ENCODE assay signal across 8 mouse cellular contexts in genomic region chr4:141011556-141012328, GRCm38 (mm10). TPM values are rescaled to one million over a fixed set of nuclear protein-coding genes. Genes with fewer than 3 reads are reported as not detected.
DNase-seq lines count a peak whose midpoint lies in the region; ATAC-seq and TF ChIP-seq lines count a peak whose summit lies in the region.

No protein-coding gene starts in this region.

- H3K36me3 ChIP-seq in embryonic facial prominence, embryonic 14.5 days (ENCODE audit: control insufficient read depth, insufficient read depth, low read length): peaks cover 54% of the 10 kb centered on the region
- peaks cover 4% of the 10 kb centered on the region; the same call in 1 of the 2 replicates for H3K36me3 ChIP-seq in heart, postnatal 0 days (replicated peaks; ENCODE audit: control insufficient read depth, insufficient read depth, low read length)
- peaks cover 4% of the 10 kb centered on the region; the same call in 1 of the 2 replicates for H3K36me3 ChIP-seq in liver, postnatal 0 days (replicated peaks; ENCODE audit: insufficient read depth, low read length)
- H3K36me3 ChIP-seq in small intestine, adult 2 months (ENCODE audit: control insufficient read depth, insufficient read depth, low read length): no peaks in the 10 kb centered on the region

- no peaks in the 10 kb centered on the region for H3K9me3 ChIP-seq in embryonic facial prominence, embryonic 14.5 days (ENCODE audit: control insufficient read depth, low read length)
- no peaks in the 10 kb centered on the region for H3K9me3 ChIP-seq in heart, postnatal 0 days (replicated peaks; ENCODE audit: control insufficient read depth, low read length)
- no peaks in the 10 kb centered on the region for H3K9me3 ChIP-seq in liver, postnatal 0 days (ENCODE audit: low read length)

- peaks cover 21% of the 10 kb centered on the region for H3K4me1 ChIP-seq in embryonic facial prominence, embryonic 14.5 days (ENCODE audit: control insufficient read depth, insufficient read depth, low read length)
- H3K4me1 ChIP-seq in heart, postnatal 0 days (ENCODE audit: control insufficient read depth, insufficient read depth): peaks cover 8% of the 10 kb centered on the region; the same call in 1 of the 2 replicates
- peaks cover 7% of the 10 kb centered on the region; the same call in 1 of the 2 replicates for H3K4me1 ChIP-seq in liver, postnatal 0 days (ENCODE audit: insufficient read depth)
- H3K4me1 ChIP-seq in small intestine, adult 2 months (ENCODE audit: control insufficient read depth, insufficient read depth, insufficient read length, low read length): no peaks in the 10 kb centered on the region; the same call in 1 of the 2 replicates

- no peaks in the 10 kb centered on the region for H3K27me3 ChIP-seq in embryonic facial prominence, embryonic 14.5 days (replicated peaks; ENCODE audit: control insufficient read depth, insufficient read depth, low read length)
- H3K27me3 ChIP-seq in heart, postnatal 0 days (ENCODE audit: control insufficient read depth, insufficient read depth, low read length): no peaks in the 10 kb centered on the region
- H3K27me3 ChIP-seq in liver, postnatal 0 days (ENCODE audit: insufficient read depth, low read length): peaks cover 20% of the 10 kb centered on the region
- H3K27me3 ChIP-seq in small intestine, adult 2 months (ENCODE audit: control insufficient read depth, insufficient read depth, low read length): peaks cover 9% of the 10 kb centered on the region; the same call in 1 of the 2 replicates

- peak overlapping the region; percentile 66 for H3K4me2 ChIP-seq in embryonic facial prominence, embryonic 14.5 days (ENCODE audit: low read depth, low read length)
- peak overlapping the region; percentile 82 for H3K4me2 ChIP-seq in heart, postnatal 0 days (ENCODE audit: low read depth, low read length)
- H3K4me2 ChIP-seq in liver, postnatal 0 days (ENCODE audit: low read depth, low read length): peak overlapping the region; percentile 38

- peak; percentile 32 for ATAC-seq in embryonic facial prominence, embryonic 14.5 days (ENCODE audit: low read depth)
- ATAC-seq in heart, postnatal 0 days (ENCODE audit: insufficient read depth, low read depth): no peak
- ATAC-seq in liver, postnatal 0 days: no peak
- ATAC-seq in megakaryocyte, adult 5-6 weeks (ENCODE audit: poor library complexity, severe bottlenecking): no peak

- peak overlapping the region; percentile 63 for H3K4me3 ChIP-seq in embryonic facial prominence, embryonic 14.5 days (ENCODE audit: low read depth, low read length)
- peak overlapping the region; percentile 58 for H3K4me3 ChIP-seq in heart, postnatal 0 days (ENCODE audit: low read depth, low read length)
- H3K4me3 ChIP-seq in liver, postnatal 0 days (ENCODE audit: low read depth, low read length): no peak overlapping the region
- peak overlapping the region; percentile 62; the same call in 1 of the 2 replicates for H3K4me3 ChIP-seq in small intestine, adult 2 months (ENCODE audit: low read depth, low read length)

- no peak for TF ChIP-seq CTCF in heart, postnatal 0 days (IDR thresholded peaks at IDR 0.05; ENCODE audit: low read depth)
- TF ChIP-seq CTCF in liver, postnatal 0 days (IDR thresholded peaks at IDR 0.05; ENCODE audit: low read depth): no peak
- no peak for TF ChIP-seq CTCF in small intestine, adult 2 months (IDR thresholded peaks at IDR 0.05; ENCODE audit: extremely low read depth, insufficient read length, insufficient replicate concordance, low read depth, low read length)

- TF ChIP-seq POLR2A in small intestine, adult 2 months (IDR thresholded peaks at IDR 0.05; ENCODE audit: low read depth, low read length): no peak

- 18% methylated on average over 13 of the region's 14 CpGs for WGBS in embryonic facial prominence, embryonic 14.5 days
- 56% methylated on average over 14 of the region's 14 CpGs for WGBS in heart, postnatal 0 days
- WGBS in liver, postnatal 0 days (ENCODE audit: insufficient replicate concordance): 63% methylated on average over 14 of the region's 14 CpGs
- WGBS in small intestine, adult 2 months: 57% methylated on average over 14 of the region's 14 CpGs

- peak overlapping the region; percentile 91 for H3K27ac ChIP-seq in embryonic facial prominence, embryonic 14.5 days (replicated peaks; ENCODE audit: low read depth, low read length)
- peak overlapping the region; percentile 68; the same call in 1 of the 2 replicates for H3K27ac ChIP-seq in heart, postnatal 0 days (ENCODE audit: low read depth)
- no peak overlapping the region for H3K27ac ChIP-seq in liver, postnatal 0 days (ENCODE audit: low read depth)
- H3K27ac ChIP-seq in small intestine, adult 2 months (ENCODE audit: insufficient read depth, low read depth, low read length): no peak overlapping the region

- H3K9ac ChIP-seq in embryonic facial prominence, embryonic 14.5 days (ENCODE audit: low read depth, low read length): peak overlapping the region; percentile 86
- peak overlapping the region; percentile 67; the same call in 1 of the 2 replicates for H3K9ac ChIP-seq in heart, postnatal 0 days (replicated peaks; ENCODE audit: low read depth, low read length)
- no peak overlapping the region for H3K9ac ChIP-seq in liver, postnatal 0 days (replicated peaks)

- no peak for TF ChIP-seq EP300 in heart, postnatal 0 days (IDR thresholded peaks at IDR 0.05; ENCODE audit: low read depth)
- no peak for TF ChIP-seq EP300 in liver, postnatal 0 days (IDR thresholded peaks at IDR 0.05; ENCODE audit: low read depth)

- peak; percentile 26 for DNase-seq in embryo, embryonic 10.5 days (ENCODE audit: low spot score)
- no peak for DNase-seq in embryo, embryonic 9.5 days (ENCODE audit: extremely low spot score)
- peak; percentile 87 for DNase-seq in embryonic facial prominence, embryonic 14.5 days (ENCODE audit: low spot score)
- DNase-seq in heart, postnatal 0 days (ENCODE audit: low spot score): no peak
- DNase-seq in liver, postnatal 0 days: no peak
- DNase-seq in frontal cortex, postnatal 25 days (ENCODE audit: low spot score in 2 of 2): no peak

RNA-seq across cellular contexts. Expression of gene Mfap2, which starts 1.5 kb away (rescaled TPM):
- 745 and 811 TPM in 2 replicates for polyA plus RNA-seq in embryonic facial prominence, embryonic 14.5 days (2014; fragmentation: Nextera tagmentation; extraction: Ambion mirVana)
- total RNA-seq in heart, postnatal 0 days (2014; rRNA removed; ENCODE audit: low replicate concordance): 45.0 and 47.8 TPM in 2 replicates
- polyA plus RNA-seq in heart, postnatal 0 days (2015; fragmentation: Nextera tagmentation; extraction: Ambion mirVana): 114 and 129 TPM in 2 replicates
- 14.1 and 14.6 TPM in 2 replicates for polyA plus RNA-seq in liver, postnatal 0 days (2015; fragmentation: Nextera tagmentation; extraction: Ambion mirVana)
- polyA plus RNA-seq in small intestine, adult 2 months (2012; rRNA removed): 8.8 and 13.7 TPM in 2 replicates
- total RNA-seq in megakaryocyte, adult 5-6 weeks (2015): not detected in 2 replicates
- not detected in 2 replicates for total RNA-seq in megakaryocyte, adult 5-6 weeks (2017)

RNA-seq across cellular contexts. Expression of gene Atp13a2, which starts 25.1 kb away (rescaled TPM):
- polyA plus RNA-seq in embryonic facial prominence, embryonic 14.5 days (2014; fragmentation: Nextera tagmentation; extraction: Ambion mirVana): 42.9 and 43.5 TPM in 2 replicates
- 45.8 and 47.7 TPM in 2 replicates for total RNA-seq in heart, postnatal 0 days (2014; rRNA removed; ENCODE audit: low replicate concordance)
- polyA plus RNA-seq in heart, postnatal 0 days (2015; fragmentation: Nextera tagmentation; extraction: Ambion mirVana): 18.8 and 19.3 TPM in 2 replicates
- polyA plus RNA-seq in liver, postnatal 0 days (2015; fragmentation: Nextera tagmentation; extraction: Ambion mirVana): 13.2 and 15.8 TPM in 2 replicates
- polyA plus RNA-seq in small intestine, adult 2 months (2012; rRNA removed): 63.0 and 76.6 TPM in 2 replicates
- total RNA-seq in megakaryocyte, adult 5-6 weeks (2015): 25.1 and 29.7 TPM in 2 replicates
- 37.2 and 43.5 TPM in 2 replicates for total RNA-seq in megakaryocyte, adult 5-6 weeks (2017)

RNA-seq across cellular contexts. Expression of gene Crocc, which starts 48.6 kb away (rescaled TPM):
- polyA plus RNA-seq in embryonic facial prominence, embryonic 14.5 days (2014; fragmentation: Nextera tagmentation; extraction: Ambion mirVana): 5.1 and 6.2 TPM in 2 replicates
- 4.6 and 4.9 TPM in 2 replicates for total RNA-seq in heart, postnatal 0 days (2014; rRNA removed; ENCODE audit: low replicate concordance)
- polyA plus RNA-seq in heart, postnatal 0 days (2015; fragmentation: Nextera tagmentation; extraction: Ambion mirVana): 1.8 and 2.1 TPM in 2 replicates
- polyA plus RNA-seq in liver, postnatal 0 days (2015; fragmentation: Nextera tagmentation; extraction: Ambion mirVana): 0.32 and 0.47 TPM in 2 replicates
- 4.7 and 7.3 TPM in 2 replicates for polyA plus RNA-seq in small intestine, adult 2 months (2012; rRNA removed)
- 1.9 and 2.8 TPM in 2 replicates for total RNA-seq in megakaryocyte, adult 5-6 weeks (2015)
- total RNA-seq in megakaryocyte, adult 5-6 weeks (2017): 8.6 and 9.1 TPM in 2 replicates

RNA-seq across cellular contexts. Expression of gene Sdhb, which starts 50.7 kb away (rescaled TPM):
- 383 and 394 TPM in 2 replicates for polyA plus RNA-seq in embryonic facial prominence, embryonic 14.5 days (2014; fragmentation: Nextera tagmentation; extraction: Ambion mirVana)
- 893 and 947 TPM in 2 replicates for total RNA-seq in heart, postnatal 0 days (2014; rRNA removed; ENCODE audit: low replicate concordance)
- 1,828 and 1,869 TPM in 2 replicates for polyA plus RNA-seq in heart, postnatal 0 days (2015; fragmentation: Nextera tagmentation; extraction: Ambion mirVana)
- 312 and 329 TPM in 2 replicates for polyA plus RNA-seq in liver, postnatal 0 days (2015; fragmentation: Nextera tagmentation; extraction: Ambion mirVana)
- 304 and 515 TPM in 2 replicates for polyA plus RNA-seq in small intestine, adult 2 months (2012; rRNA removed)
- 182 and 183 TPM in 2 replicates for total RNA-seq in megakaryocyte, adult 5-6 weeks (2015)
- total RNA-seq in megakaryocyte, adult 5-6 weeks (2017): 110 and 120 TPM in 2 replicates

Comparison
In these comparisons a context has a peak if more than half of its experiments do, and no peak if none do; other contexts are left out.
1. DNase-seq: peak in embryo, embryonic 10.5 days (single experiment) and embryonic facial prominence, embryonic 14.5 days (single experiment); none in embryo, embryonic 9.5 days (single experiment), heart, postnatal 0 days (single experiment), liver, postnatal 0 days (single experiment) and frontal cortex, postnatal 25 days (0 of 2).
2. H3K27ac ChIP-seq: peak in embryonic facial prominence, embryonic 14.5 days (single experiment) and heart, postnatal 0 days (single experiment); none in liver, postnatal 0 days (single experiment) and small intestine, adult 2 months (single experiment).
3. Peak in every context shown above with its lines, with median percentiles within 50 percentile points of each other: H3K4me2 ChIP-seq.